Mouse (Mus musculus) ES-E14 (cell line): ENCODE measurements around the gene Sapcd2.

ENCODE experiments used
- CHD2 ChIP-seq: IDR thresholded peaks from 2 replicates; pipeline ENCODE4 v1.6.1; 2014; ENCODE audit warnings: mild to moderate bottlenecking, low read depth, low read length, inconsistent platforms
- HCFC1 ChIP-seq: IDR thresholded peaks from 2 replicates; pipeline ENCODE4 v1.6.1; 2012; ENCODE audit warnings: low read length, inconsistent platforms, borderline replicate concordance; ENCODE audit not compliant: insufficient read depth
- MAFK ChIP-seq: IDR thresholded peaks from 2 replicates; pipeline ENCODE4 v1.6.1; 2014; ENCODE audit warnings: mild to moderate bottlenecking, low read depth, low read length, inconsistent platforms; ENCODE audit not compliant: insufficient read depth
- ZNF384 ChIP-seq: IDR thresholded peaks from 2 replicates; pipeline ENCODE4 v1.6.1; 2012; ENCODE audit warnings: low read depth, low read length, inconsistent platforms

DNA sequence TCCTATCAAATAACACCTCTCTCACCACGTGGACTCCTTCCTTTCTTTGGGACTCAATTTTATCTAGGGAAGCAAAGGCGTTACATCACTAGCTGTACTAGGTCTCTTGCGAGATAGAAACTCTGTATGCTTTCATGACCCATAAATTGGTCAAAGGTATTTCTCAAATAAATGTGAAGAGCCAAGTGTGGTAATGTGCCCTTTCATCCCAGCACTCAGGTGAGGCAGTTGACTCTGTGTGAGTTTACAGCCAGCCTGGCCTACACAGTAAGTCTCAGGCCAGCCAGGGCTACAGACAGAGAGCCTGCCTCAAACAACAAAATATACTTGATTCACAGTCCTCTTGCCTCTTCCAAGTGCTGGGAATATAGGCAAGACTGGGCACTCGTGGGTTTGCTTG is 12.3 kb upstream of the Sapcd2 start:
- TF ChIP-seq HCFC1 (no peak), MAFK (no peak), CHD2 (no peak), ZNF384 (no peak)
